Mouse (Mus musculus) hindbrain, embryonic 15.5 days (tissue): ENCODE results near the gene Fbxl18. TPM values are rescaled to one million over a fixed set of nuclear protein-coding genes. Genes with fewer than 3 reads are reported as not detected.
A peak's percentile ranks its signal among the peaks of the same experiment; 100 is the strongest.

Experiments
- ATAC-seq: fragments of 200-750 bp; cut with Nextera tagmentation; 2 replicates; pipeline ENCODE4 v1.8.0; 2017; ENCODE audit warnings: low read depth, moderate number of reproducible peaks, moderate TSS enrichment; ENCODE audit not compliant: low FRiP score
- H3K27ac ChIP-seq: fragments of 300-500 bp; sonication (generic); replicated peaks from 2 replicates; pipeline ENCODE4 v1.5.1; 2015; ENCODE audit warnings: mild to moderate bottlenecking, inconsistent platforms
- H3K27me3 ChIP-seq: fragments of 300-500 bp; sonication (generic); 2 replicates; pipeline ENCODE4 v1.6.1; 2015; ENCODE audit warnings: control low read depth, inconsistent platforms
- H3K36me3 ChIP-seq: fragments of 300-500 bp; sonication (generic); 2 replicates; pipeline ENCODE4 v1.6.1; 2015; ENCODE audit warnings: control low read depth, inconsistent platforms
- H3K4me1 ChIP-seq: fragments of 300-500 bp; sonication (generic); replicated peaks from 2 replicates; pipeline ENCODE4 v1.6.1; 2015; ENCODE audit warnings: control low read depth, inconsistent platforms
- H3K4me2 ChIP-seq: fragments of 300-500 bp; sonication (generic); 2 replicates; pipeline ENCODE4 v1.6.1; 2015; ENCODE audit warnings: moderate library complexity, mild to moderate bottlenecking, inconsistent platforms
- H3K4me3 ChIP-seq: fragments of 300-500 bp; sonication (generic); 2 replicates; pipeline ENCODE4 v1.5.1; 2015; ENCODE audit warnings: mild to moderate bottlenecking, inconsistent platforms
- H3K9ac ChIP-seq: fragments of 300-500 bp; sonication (generic); 2 replicates; pipeline ENCODE4 v1.6.1; 2015; ENCODE audit warnings: inconsistent platforms
- H3K9me3 ChIP-seq: fragments of 300-500 bp; sonication (generic); 2 replicates; pipeline ENCODE4 v1.6.1; 2016; ENCODE audit warnings: control low read depth, inconsistent platforms
- WGBS: fragments of 180-500 bp; shearing (Covaris S2); methylation state at CpG from one replicate; pipeline ENCODE4 v1.1.7; 2015; 5-methylcytosine and 5-hydroxymethylcytosine counted together
- polyA plus RNA-seq: library from polyadenylated mRNA; unstranded; fragments of >200 nt; fragmentation: Nextera tagmentation; extraction: Ambion mirVana; gene quantifications from 2 replicates; pipeline ENCODE4 v1.2.1, GENCODE M21; 2015

Gene Fbxl18
- polyA plus RNA-seq, 1 experiment from 2014 or later: 30.3 TPM

- ATAC-seq: no peak
- no peaks in the 10 kb centered on the region for H3K36me3 ChIP-seq
- peaks cover 10% of the 10 kb centered on the region for H3K4me1 ChIP-seq
- H3K4me3 ChIP-seq: no peak overlapping the region
- H3K27me3 ChIP-seq: peaks cover 3% of the 10 kb centered on the region; the same call in 1 of the 2 replicates
- H3K4me2 ChIP-seq: no peak overlapping the region
- H3K27ac ChIP-seq: peak overlapping the region; percentile 22; the same call in 1 of the 2 replicates
- no peaks in the 10 kb centered on the region for H3K9me3 ChIP-seq
- no peak overlapping the region for H3K9ac ChIP-seq
- WGBS: 49% methylated on average over 3 of the region's 3 CpGs
Measured at GRCm38 (mm10) chr5:142926940-142927228, 31.7 kb upstream of the Fbxl18 start.

GRCm38 (mm10) chr5:142926204-142926939 is 31.2 kb upstream of the Fbxl18 start:
- H3K9ac ChIP-seq: no peak overlapping the region
- WGBS: 22% methylated on average over 11 of the region's 13 CpGs
- no peak overlapping the region for H3K4me2 ChIP-seq
- no peak overlapping the region for H3K4me3 ChIP-seq
- peak; percentile 75; the same call in 1 of the 2 replicates for ATAC-seq
- H3K27me3 ChIP-seq: peaks cover 3% of the 10 kb centered on the region; the same call in 1 of the 2 replicates
- H3K9me3 ChIP-seq: no peaks in the 10 kb centered on the region
- H3K36me3 ChIP-seq: no peaks in the 10 kb centered on the region
- peaks cover 10% of the 10 kb centered on the region for H3K4me1 ChIP-seq
- peak overlapping the region; percentile 22; the same call in 1 of the 2 replicates for H3K27ac ChIP-seq

- H3K4me1 ChIP-seq: peaks cover 10% of the 10 kb centered on the region
- no peak overlapping the region for H3K4me2 ChIP-seq
- peaks cover 3% of the 10 kb centered on the region; the same call in 1 of the 2 replicates for H3K27me3 ChIP-seq
- no peaks in the 10 kb centered on the region for H3K9me3 ChIP-seq
- WGBS: 81% methylated on average over 12 of the region's 12 CpGs
- ATAC-seq: no peak
- H3K4me3 ChIP-seq: no peak overlapping the region
- no peaks in the 10 kb centered on the region for H3K36me3 ChIP-seq
- H3K9ac ChIP-seq: no peak overlapping the region
- no peak overlapping the region for H3K27ac ChIP-seq
Measured at GRCm38 (mm10) chr5:142924336-142924959, 29.2 kb upstream of the Fbxl18 start.

GRCm38 (mm10) chr5:142923781-142924180 is 28.6 kb upstream of the Fbxl18 start:
- WGBS: 69% methylated on average over 3 of the region's 3 CpGs
- peaks cover 6% of the 10 kb centered on the region for H3K4me1 ChIP-seq
- no peaks in the 10 kb centered on the region for H3K36me3 ChIP-seq
- H3K27me3 ChIP-seq: peaks cover 2% of the 10 kb centered on the region; the same call in 1 of the 2 replicates
- no peak overlapping the region for H3K27ac ChIP-seq
- no peak overlapping the region for H3K4me3 ChIP-seq
- ATAC-seq: no peak
- H3K9ac ChIP-seq: no peak overlapping the region
- no peak overlapping the region for H3K4me2 ChIP-seq
- no peaks in the 10 kb centered on the region for H3K9me3 ChIP-seq

- 83% methylated on average over 5 of the region's 5 CpGs for WGBS
- Histone ChIP-seq H3K36me3 (no peaks in the 10 kb centered on the region), H3K9ac (no peak overlapping the region), H3K4me3 (no peak overlapping the region), H3K4me2 (no peak overlapping the region), H3K4me1 (peaks cover 4% of the 10 kb centered on the region; the same call in 1 of the 2 replicates), H3K27me3 (no peaks in the 10 kb centered on the region), H3K9me3 (no peaks in the 10 kb centered on the region), H3K27ac (no peak overlapping the region)
- no peak for ATAC-seq
Measured at GRCm38 (mm10) chr5:142922251-142922650, 27.0 kb upstream of the Fbxl18 start.

GRCm38 (mm10) chr5:142921074-142921459 is 25.8 kb upstream of the Fbxl18 start:
- H3K4me2 ChIP-seq: no peak overlapping the region
- 76% methylated on average over 6 of the region's 6 CpGs for whole genome bisulfite sequencing
- H3K27me3 ChIP-seq: no peaks in the 10 kb centered on the region
- ATAC-seq: no peak
- no peak overlapping the region for H3K4me3 ChIP-seq
- H3K27ac ChIP-seq: no peak overlapping the region
- no peaks in the 10 kb centered on the region for H3K36me3 ChIP-seq
- no peaks in the 10 kb centered on the region for H3K4me1 ChIP-seq
- no peaks in the 10 kb centered on the region for H3K9me3 ChIP-seq
- no peak overlapping the region for H3K9ac ChIP-seq

- H3K4me3 ChIP-seq: no peak overlapping the region
- H3K4me1 ChIP-seq: no peaks in the 10 kb centered on the region
- H3K9me3 ChIP-seq: no peaks in the 10 kb centered on the region
- no peaks in the 10 kb centered on the region for H3K36me3 ChIP-seq
- H3K27ac ChIP-seq: no peak overlapping the region
- ATAC-seq: peak; percentile 83
- H3K27me3 ChIP-seq: no peaks in the 10 kb centered on the region
- no peak overlapping the region for H3K4me2 ChIP-seq
- no peak overlapping the region for H3K9ac ChIP-seq
- WGBS: 74% methylated on average over 8 of the region's 8 CpGs
Measured at GRCm38 (mm10) chr5:142920311-142921073, 25.3 kb upstream of the Fbxl18 start.

GRCm38 (mm10) chr5:142917402-142917801 is 22.2 kb upstream of the Fbxl18 start:
- Histone ChIP-seq H3K9ac (no peak overlapping the region), H3K27ac (no peak overlapping the region), H3K4me3 (no peak overlapping the region), H3K27me3 (no peaks in the 10 kb centered on the region), H3K36me3 (no peaks in the 10 kb centered on the region), H3K4me1 (no peaks in the 10 kb centered on the region), H3K9me3 (no peaks in the 10 kb centered on the region), H3K4me2 (no peak overlapping the region)
- no peak for ATAC-seq
- WGBS: 92% methylated on average over 8 of the region's 8 CpGs

GRCm38 (mm10) chr5:142916593-142916992 is 21.4 kb upstream of the Fbxl18 start:
- H3K4me1 ChIP-seq: no peaks in the 10 kb centered on the region
- no peak overlapping the region for H3K4me2 ChIP-seq
- no peak for ATAC-seq
- WGBS: 82% methylated on average over 7 of the region's 7 CpGs
- no peaks in the 10 kb centered on the region for H3K9me3 ChIP-seq
- no peaks in the 10 kb centered on the region for H3K27me3 ChIP-seq
- no peak overlapping the region for H3K9ac ChIP-seq
- H3K27ac ChIP-seq: no peak overlapping the region
- H3K4me3 ChIP-seq: no peak overlapping the region
- H3K36me3 ChIP-seq: no peaks in the 10 kb centered on the region

- 93% methylated on average over 11 of the region's 11 CpGs for WGBS
- no peaks in the 10 kb centered on the region for H3K4me1 ChIP-seq
- ATAC-seq: no peak
- H3K9me3 ChIP-seq: no peaks in the 10 kb centered on the region
- H3K4me2 ChIP-seq: no peak overlapping the region
- H3K27me3 ChIP-seq: no peaks in the 10 kb centered on the region
- no peaks in the 10 kb centered on the region for H3K36me3 ChIP-seq
- no peak overlapping the region for H3K9ac ChIP-seq
- H3K27ac ChIP-seq: no peak overlapping the region
- no peak overlapping the region for H3K4me3 ChIP-seq
Measured at GRCm38 (mm10) chr5:142915231-142915630, 20.0 kb upstream of the Fbxl18 start.

GRCm38 (mm10) chr5:142912739-142913138 is 17.5 kb upstream of the Fbxl18 start:
- Histone ChIP-seq H3K36me3 (no peaks in the 10 kb centered on the region), H3K4me2 (no peak overlapping the region), H3K27ac (no peak overlapping the region), H3K4me1 (peaks cover 20% of the 10 kb centered on the region), H3K4me3 (no peak overlapping the region), H3K9me3 (no peaks in the 10 kb centered on the region), H3K9ac (no peak overlapping the region), H3K27me3 (no peaks in the 10 kb centered on the region)
- WGBS: 86% methylated on average over 4 of the region's 4 CpGs
- no peak for ATAC-seq

- Histone ChIP-seq H3K27ac (no peak overlapping the region), H3K4me2 (no peak overlapping the region), H3K4me3 (no peak overlapping the region), H3K9me3 (no peaks in the 10 kb centered on the region), H3K27me3 (no peaks in the 10 kb centered on the region), H3K9ac (no peak overlapping the region), H3K36me3 (no peaks in the 10 kb centered on the region), H3K4me1 (peaks cover 24% of the 10 kb centered on the region)
- ATAC-seq: no peak
- WGBS: 91% methylated on average over 3 of the region's 3 CpGs
Measured at GRCm38 (mm10) chr5:142912320-142912719, 17.1 kb upstream of the Fbxl18 start.
